Mouse (Mus musculus) neural tube, embryonic 15.5 days (tissue): ENCODE data around the gene Trappc12. TPM values are rescaled to one million over a fixed set of nuclear protein-coding genes. Genes with fewer than 3 reads are reported as not detected.

Experiments used
- ATAC-seq: fragments of 200-750 bp; cut with Nextera tagmentation; 2 replicates; pipeline ENCODE4 v1.8.0; 2017; ENCODE audit warnings: mild to moderate bottlenecking, moderate TSS enrichment, moderate library complexity; ENCODE audit not compliant: low FRiP score
- H3K27ac ChIP-seq: fragments of 300-500 bp; sonication (generic); replicated peaks from 2 replicates; pipeline ENCODE4 v1.5.1; 2015; ENCODE audit warnings: mild to moderate bottlenecking, inconsistent platforms
- H3K27me3 ChIP-seq: fragments of 300-500 bp; sonication (generic); replicated peaks from 2 replicates; pipeline ENCODE4 v1.6.1; 2015; ENCODE audit warnings: inconsistent platforms
- H3K36me3 ChIP-seq: fragments of 300-500 bp; sonication (generic); 2 replicates; pipeline ENCODE4 v1.6.1; 2015; ENCODE audit warnings: inconsistent platforms
- H3K4me1 ChIP-seq: fragments of 300-500 bp; sonication (generic); 2 replicates; pipeline ENCODE4 v1.6.1; 2015; ENCODE audit warnings: inconsistent platforms
- H3K4me2 ChIP-seq: fragments of 300-500 bp; sonication (generic); 2 replicates; pipeline ENCODE4 v1.6.1; 2015; ENCODE audit warnings: inconsistent platforms, mild to moderate bottlenecking, moderate library complexity
- H3K4me3 ChIP-seq: fragments of 300-500 bp; sonication (generic); replicated peaks from 2 replicates; pipeline ENCODE4 v1.5.1; 2015; ENCODE audit warnings: mild to moderate bottlenecking, inconsistent platforms
- H3K9ac ChIP-seq: fragments of 300-500 bp; sonication (generic); replicated peaks from 2 replicates; pipeline ENCODE4 v1.6.1; 2015; ENCODE audit warnings: mild to moderate bottlenecking, inconsistent platforms
- H3K9me3 ChIP-seq: fragments of 300-500 bp; sonication (generic); replicated peaks from 2 replicates; pipeline ENCODE4 v1.6.1; 2016; ENCODE audit warnings: inconsistent platforms
- WGBS: fragments of 180-500 bp; shearing (Covaris S2); methylation state at CpG from one replicate; pipeline ENCODE4 v1.1.7; 2015; ENCODE audit warnings: mixed read lengths; 5-methylcytosine and 5-hydroxymethylcytosine counted together
- polyA plus RNA-seq: library from polyadenylated mRNA; unstranded; fragments of >200 nt; fragmentation: Nextera tagmentation; extraction: Ambion mirVana; gene quantifications from 2 replicates; pipeline ENCODE4 v1.2.1, GENCODE M21; 2015

Trappc12 gene
- polyA plus RNA-seq, 1 experiment from 2014 or later, result 39.7 TPM

GRCm38 (mm10) chr12:28685771-28686170 lies 64.5 kb downstream of the Trappc12 start:
- ATAC-seq, result no peak
- Histone ChIP-seq H3K27ac (0 out of 2 replicates have a peak overlapping the region, but pooled peaks have one; percentile 51), H3K36me3 (peaks cover 21% of the 10 kb centered on the region; the same call in 1 of the 2 replicates)

DNA sequence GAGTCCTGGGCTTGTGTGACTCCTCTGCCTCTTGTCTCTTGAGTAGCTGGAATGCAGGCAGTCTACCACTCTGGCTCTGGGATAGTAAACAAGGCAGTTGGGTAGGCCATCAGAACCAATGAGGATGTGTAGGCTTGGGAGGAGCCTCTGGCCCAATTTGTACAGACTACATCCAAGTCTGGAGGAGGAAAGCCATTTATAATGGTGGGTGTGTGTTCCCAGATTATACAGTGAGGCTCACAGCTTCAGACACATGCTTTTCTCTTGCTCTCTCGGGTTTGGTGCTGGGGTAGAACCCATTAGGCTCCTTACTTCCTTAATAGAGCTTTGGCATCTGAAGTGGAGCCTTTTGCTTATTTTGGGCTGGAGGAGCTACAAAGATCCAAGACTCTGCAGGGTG lies 65.6 kb downstream of the Trappc12 start:
- no peak overlapping the region for H3K4me2 ChIP-seq
- no peak for ATAC-seq
- H3K36me3 ChIP-seq, result peaks cover 12% of the 10 kb centered on the region; the same call in 1 of the 2 replicates
- H3K4me3 ChIP-seq, result no peak overlapping the region
- H3K9ac ChIP-seq, result no peak overlapping the region
- 69% methylated on average over 1 of the region's 1 CpGs for WGBS
- H3K27ac ChIP-seq, result no peak overlapping the region
- peaks cover 11% of the 10 kb centered on the region; the same call in 1 of the 2 replicates for H3K4me1 ChIP-seq
- no peaks in the 10 kb centered on the region for H3K9me3 ChIP-seq
- no peaks in the 10 kb centered on the region for H3K27me3 ChIP-seq

More at GRCm38 (mm10) chr12:28685771-28686170, 64.5 kb downstream of the Trappc12 start:
- 81% methylated on average over 3 of the region's 3 CpGs for WGBS
- no peaks in the 10 kb centered on the region for H3K9me3 ChIP-seq
- no peak overlapping the region for H3K9ac ChIP-seq
- H3K4me2 ChIP-seq, result no peak overlapping the region
- H3K4me1 ChIP-seq, result peaks cover 11% of the 10 kb centered on the region; the same call in 1 of the 2 replicates
- H3K4me3 ChIP-seq, result no peak overlapping the region
- H3K27me3 ChIP-seq, result no peaks in the 10 kb centered on the region

DNA sequence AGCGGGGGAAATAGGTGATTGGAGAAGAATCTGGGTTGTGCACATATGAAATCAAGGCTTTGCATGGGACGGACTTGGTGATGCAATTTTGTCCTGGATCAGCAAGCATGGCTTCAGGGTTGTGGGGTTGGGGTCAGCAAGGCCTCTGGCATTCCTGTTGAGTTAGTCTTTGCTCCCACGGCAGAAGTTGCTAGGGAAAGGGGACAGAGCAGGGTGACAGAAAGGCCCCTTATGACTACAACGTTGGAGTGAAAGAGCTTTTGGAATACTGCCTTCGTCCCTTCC lies 74.4 kb downstream of the Trappc12 start:
- peaks cover 18% of the 10 kb centered on the region for H3K4me1 ChIP-seq
- 77% methylated on average over 5 of the region's 5 CpGs for WGBS

DNA sequence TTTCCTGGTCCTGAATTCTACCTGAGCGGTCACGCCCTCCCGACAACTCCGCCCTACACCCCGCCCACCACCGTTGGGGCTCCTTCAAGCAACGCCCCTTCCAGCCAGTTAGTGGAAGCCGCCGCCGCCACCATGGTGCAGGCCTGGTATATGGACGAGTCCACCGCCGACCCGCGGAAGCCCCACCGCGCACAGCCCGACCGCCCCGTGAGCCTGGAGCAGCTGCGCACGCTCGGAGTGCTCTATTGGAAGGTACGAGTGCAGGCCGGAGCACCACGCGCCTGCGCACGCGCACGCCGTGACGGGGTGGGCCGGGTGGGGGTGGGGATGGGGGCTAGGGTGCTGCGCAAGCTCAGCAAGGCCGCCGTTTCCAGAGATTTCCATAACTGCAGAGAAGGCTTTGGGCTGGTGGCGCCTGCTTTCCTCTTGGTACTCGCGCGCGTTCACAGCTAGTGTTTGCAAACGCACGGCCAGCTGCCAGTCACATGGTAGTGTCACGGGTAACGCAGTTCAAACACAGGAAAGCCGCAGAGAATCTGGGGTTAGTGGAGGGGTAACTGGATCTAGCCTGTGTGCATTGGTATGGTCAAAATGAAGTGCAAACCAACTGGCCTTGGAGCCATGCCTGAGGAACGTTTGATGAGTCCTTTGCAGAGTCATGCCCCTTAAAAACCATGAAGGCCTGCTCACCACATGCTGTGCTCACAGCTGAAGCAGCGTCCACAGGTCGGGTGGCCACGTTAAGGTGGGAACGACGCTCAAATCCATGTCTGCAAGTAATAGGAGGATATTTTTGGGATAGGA lies 74.9 kb downstream of the Trappc12 start, which contains the start of gene Adi1:
TSS of gene Adi1 (plus strand) at position 111 of the 804 bp plus-strand sequence.
- ATAC-seq, result peak; percentile 97
- Histone ChIP-seq H3K36me3 (peaks cover 5% of the 10 kb centered on the region; the same call in 1 of the 2 replicates), H3K4me3 (peak within 1 kb of the TSS; percentile 54), H3K4me1 (peaks cover 18% of the 10 kb centered on the region), H3K4me2 (peak within 1 kb of the TSS; percentile 62), H3K9me3 (no peaks in the 10 kb centered on the region), H3K9ac (peak within 1 kb of the TSS; percentile 72), H3K27ac (peak within 1 kb of the TSS; percentile 93), H3K27me3 (no peaks in the 10 kb centered on the region)
- WGBS, result 2% methylated on average over 53 of the region's 53 CpGs

More for the DNA sequence above, 74.4 kb downstream of the Trappc12 start:
- peak overlapping the region; percentile 93 for H3K27ac ChIP-seq
- no peaks in the 10 kb centered on the region for H3K27me3 ChIP-seq
- peaks cover 5% of the 10 kb centered on the region; the same call in 1 of the 2 replicates for H3K36me3 ChIP-seq
- H3K4me2 ChIP-seq, result peak overlapping the region; percentile 62
- H3K9me3 ChIP-seq, result no peaks in the 10 kb centered on the region
- H3K9ac ChIP-seq, result peak overlapping the region; percentile 72
- peak overlapping the region; percentile 54 for H3K4me3 ChIP-seq
- no peak for ATAC-seq

GRCm38 (mm10) chr12:28674038-28674720 lies 76.1 kb downstream of the Trappc12 start:
- Histone ChIP-seq H3K27ac (peak overlapping the region; percentile 93), H3K27me3 (no peaks in the 10 kb centered on the region), H3K36me3 (peaks cover 5% of the 10 kb centered on the region; the same call in 1 of the 2 replicates), H3K9ac (peak overlapping the region; percentile 72; the same call in 1 of the 2 replicates), H3K9me3 (no peaks in the 10 kb centered on the region), H3K4me2 (peak overlapping the region; percentile 62), H3K4me3 (peak overlapping the region; percentile 54), H3K4me1 (peaks cover 18% of the 10 kb centered on the region)
- ATAC-seq, result no peak
- WGBS, result 89% methylated on average over 10 of the region's 10 CpGs

DNA sequence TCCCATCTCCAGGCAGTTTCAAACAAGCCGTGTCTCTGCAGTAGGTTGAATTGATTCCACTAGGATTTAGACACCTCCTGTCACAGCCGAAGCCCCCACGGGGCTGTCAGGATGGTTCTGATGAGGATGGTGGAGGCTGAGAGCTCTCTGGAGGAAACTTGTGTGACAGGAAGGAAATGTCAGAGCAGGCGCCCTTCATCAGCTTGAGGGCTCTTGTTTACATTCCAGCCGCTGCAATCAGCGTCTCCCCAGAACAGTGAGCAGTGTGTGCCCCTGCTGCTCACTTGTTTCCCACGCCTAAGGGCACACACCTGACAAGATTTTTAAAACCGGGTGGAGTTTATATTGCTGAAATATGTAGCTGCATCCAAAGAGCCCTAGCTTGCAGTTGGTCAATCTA lies 83.0 kb downstream of the Trappc12 start:
- Histone ChIP-seq H3K4me3 (no peak overlapping the region), H3K4me1 (no peaks in the 10 kb centered on the region), H3K27me3 (no peaks in the 10 kb centered on the region), H3K36me3 (no peaks in the 10 kb centered on the region; the same call in 1 of the 2 replicates), H3K4me2 (no peak overlapping the region), H3K9me3 (no peaks in the 10 kb centered on the region), H3K27ac (no peak overlapping the region), H3K9ac (no peak overlapping the region)
- ATAC-seq, result no peak
- 57% methylated on average over 8 of the region's 8 CpGs for whole genome bisulfite sequencing

GRCm38 (mm10) chr12:28666734-28667133 lies 83.5 kb downstream of the Trappc12 start:
- no peak for ATAC-seq
- no peak overlapping the region for H3K27ac ChIP-seq
- H3K4me1 ChIP-seq, result no peaks in the 10 kb centered on the region
- no peaks in the 10 kb centered on the region; the same call in 1 of the 2 replicates for H3K36me3 ChIP-seq
- no peak overlapping the region for H3K4me3 ChIP-seq
- no peak overlapping the region for H3K9ac ChIP-seq
- WGBS, result 77% methylated on average over 4 of the region's 4 CpGs
- H3K9me3 ChIP-seq, result no peaks in the 10 kb centered on the region
- no peak overlapping the region for H3K4me2 ChIP-seq
- H3K27me3 ChIP-seq, result no peaks in the 10 kb centered on the region

GRCm38 (mm10) chr12:28662628-28663027 lies 87.6 kb downstream of the Trappc12 start:
- no peak for ATAC-seq
- Histone ChIP-seq H3K9ac (no peak overlapping the region), H3K4me1 (no peaks in the 10 kb centered on the region), H3K36me3 (peaks cover 37% of the 10 kb centered on the region), H3K4me3 (no peak overlapping the region), H3K27me3 (no peaks in the 10 kb centered on the region), H3K4me2 (no peak overlapping the region), H3K9me3 (no peaks in the 10 kb centered on the region), H3K27ac (no peak overlapping the region)
- WGBS, result 87% methylated on average over 4 of the region's 4 CpGs

- peak; percentile 97 for ATAC-seq
- no peaks in the 10 kb centered on the region for H3K9me3 ChIP-seq
These were observed 100.8 kb downstream of the Trappc12 start, which contains the start of gene Rnaseh1 for GRCm38 (mm10) chr12:28649141-28650110. Gene Rnaseh1 (plus strand): TSS chr12:28649602.

More at GRCm38 (mm10) chr12:28649141-28650110, 100.8 kb downstream of the Trappc12 start, which contains the start of gene Rnaseh1:
- WGBS, result 2% methylated on average over 52 of the region's 52 CpGs
- Histone ChIP-seq H3K4me3 (peak within 1 kb of the TSS; percentile 75), H3K27me3 (0 out of 2 replicates have a peak, but pooled peaks cover 8% of the 10 kb centered on the region), H3K4me2 (peak within 1 kb of the TSS; percentile 78), H3K36me3 (peaks cover 11% of the 10 kb centered on the region), H3K9ac (peak within 1 kb of the TSS; percentile 78), H3K27ac (peak within 1 kb of the TSS; percentile 89), H3K4me1 (peaks cover 17% of the 10 kb centered on the region)
